Mouse (Mus musculus): ENCODE results near the gene Catspere2. TPM values are rescaled to one million over a fixed set of nuclear protein-coding genes. Genes with fewer than 3 reads are reported as not detected.

Catspere2 gene
- polyA plus RNA-seq, 1 experiment from 2014 or later: 0.27 TPM

Other genes with a start within 250 kb of the Catspere2 start
- 51.7 and 52.8 TPM in 2 replicates for gene Adss, start 186.9 kb upstream of the Catspere2 start, polyA plus RNA-seq (2015; fragmentation: Nextera tagmentation; extraction: Ambion mirVana)
- 23.1 and 25.2 TPM in 2 replicates for gene Desi2, start 204.0 kb downstream of the Catspere2 start, polyA plus RNA-seq (2015; fragmentation: Nextera tagmentation; extraction: Ambion mirVana)